Mouse (Mus musculus): ENCODE measurements around the gene Sc5d.

- TF ChIP-seq CTCF (IDR thresholded peaks at IDR 0.05; ENCODE audit: extremely low read depth, insufficient read depth, insufficient read length, insufficient replicate concordance) = no peak
- no peak for TF ChIP-seq POLR2A (IDR thresholded peaks at IDR 0.05; ENCODE audit: low read depth, low read length)
These were observed 61.8 kb downstream of the Sc5d start for GRCm38 (mm10) chr9:42202271-42202670.
